Mouse (Mus musculus) CD4-positive helper T cell, adult 2 months (primary cell): ENCODE measurements around the gene Foxp1.

Experiments
- DNase-seq: peaks from one replicate; pipeline ENCODE4 v3.0.0-alpha.2; 2012; ENCODE audit warnings: low read depth, missing footprints, low spot score

The Foxp1 gene

GRCm38 (mm10) chr6:98994104-98994787 is 528.3 kb downstream of the Foxp1 start:
- DNase-seq, result no peak

- DNase-seq, result peak; percentile 66
Measured at GRCm38 (mm10) chr6:98993231-98993630, 529.3 kb downstream of the Foxp1 start.

GRCm38 (mm10) chr6:98992772-98993147 is 529.8 kb downstream of the Foxp1 start:
- DNase-seq, result peak; percentile 82

GRCm38 (mm10) chr6:98991900-98992771 is 530.4 kb downstream of the Foxp1 start:
- DNase-seq, result no peak

GRCm38 (mm10) chr6:98987533-98988169 is 534.9 kb downstream of the Foxp1 start:
- DNase-seq, result no peak

GRCm38 (mm10) chr6:98985452-98985851 is 537.1 kb downstream of the Foxp1 start:
- no peak for DNase-seq

GRCm38 (mm10) chr6:98984626-98985025 is 537.9 kb downstream of the Foxp1 start:
- no peak for DNase-seq

- no peak for DNase-seq
Measured at GRCm38 (mm10) chr6:98984026-98984425, 538.5 kb downstream of the Foxp1 start.

- no peak for DNase-seq
Measured at GRCm38 (mm10) chr6:98983311-98983838, 539.1 kb downstream of the Foxp1 start.

GRCm38 (mm10) chr6:98981265-98981664 is 541.3 kb downstream of the Foxp1 start:
- DNase-seq, result no peak

- no peak for DNase-seq
Measured at GRCm38 (mm10) chr6:98980432-98980831, 542.1 kb downstream of the Foxp1 start.

- DNase-seq, result no peak
Measured at GRCm38 (mm10) chr6:98980001-98980400, 542.5 kb downstream of the Foxp1 start.

GRCm38 (mm10) chr6:98977806-98978205 is 544.7 kb downstream of the Foxp1 start:
- no peak for DNase-seq

GRCm38 (mm10) chr6:98975918-98976317 is 546.6 kb downstream of the Foxp1 start:
- no peak for DNase-seq

- DNase-seq, result no peak
Measured at GRCm38 (mm10) chr6:98973433-98973832, 549.1 kb downstream of the Foxp1 start.

- DNase-seq, result no peak
Measured at GRCm38 (mm10) chr6:98972404-98972803, 550.1 kb downstream of the Foxp1 start.

GRCm38 (mm10) chr6:98959333-98959732 is 563.2 kb downstream of the Foxp1 start:
- no peak for DNase-seq

- DNase-seq, result peak; percentile 20
Measured at GRCm38 (mm10) chr6:98956522-98957169, 565.9 kb downstream of the Foxp1 start.

- DNase-seq, result no peak
Measured at GRCm38 (mm10) chr6:98955706-98956105, 566.8 kb downstream of the Foxp1 start.

- DNase-seq, result no peak
Measured at GRCm38 (mm10) chr6:98954439-98954838, 568.1 kb downstream of the Foxp1 start.

GRCm38 (mm10) chr6:98949703-98950191 is 572.8 kb downstream of the Foxp1 start:
- no peak for DNase-seq
